Mouse (Mus musculus): Measurements from ENCODE around the gene Gabrp. TPM values are rescaled to one million over a fixed set of nuclear protein-coding genes. Genes with fewer than 3 reads are reported as not detected.

Gabrp gene
- polyA plus RNA-seq, 1 experiment from 2014 or later: not detected

- ATAC-seq (ENCODE audit: low FRiP score, low TSS enrichment) (no peak), DNase-seq (no peak)
- Histone ChIP-seq H3K27me3 (ENCODE audit: control insufficient read depth, insufficient read depth, low read length) (no peaks in the 10 kb centered on the region), H3K36me3 (ENCODE audit: control insufficient read depth, insufficient read depth, low read length) (no peaks in the 10 kb centered on the region), H3K4me1 (ENCODE audit: control insufficient read depth, insufficient read depth, low read length) (no peaks in the 10 kb centered on the region), H3K27ac (replicated peaks; ENCODE audit: low read depth, low read length) (no peak overlapping the region), H3K4me3 (replicated peaks; ENCODE audit: low read depth, low read length) (no peak overlapping the region), H3K4me2 (ENCODE audit: low read length) (no peak overlapping the region), H3K9ac (replicated peaks; ENCODE audit: low read length) (no peak overlapping the region), H3K9me3 (ENCODE audit: control insufficient read depth, low read length) (no peaks in the 10 kb centered on the region)
- WGBS: 69% methylated on average over 11 of the region's 11 CpGs
Measured at GRCm38 (mm10) chr11:33544121-33544520, 34.6 kb downstream of the Gabrp start.

- Histone ChIP-seq H3K4me1 (ENCODE audit: control insufficient read depth, insufficient read depth, low read length) (no peaks in the 10 kb centered on the region), H3K27ac (replicated peaks; ENCODE audit: low read depth, low read length) (no peak overlapping the region), H3K4me3 (replicated peaks; ENCODE audit: low read depth, low read length) (no peak overlapping the region), H3K27me3 (ENCODE audit: control insufficient read depth, insufficient read depth, low read length) (no peaks in the 10 kb centered on the region), H3K9ac (replicated peaks; ENCODE audit: low read length) (no peak overlapping the region), H3K36me3 (ENCODE audit: control insufficient read depth, insufficient read depth, low read length) (no peaks in the 10 kb centered on the region), H3K4me2 (ENCODE audit: low read length) (no peak overlapping the region), H3K9me3 (ENCODE audit: control insufficient read depth, low read length) (no peaks in the 10 kb centered on the region)
- DNase-seq (no peak), ATAC-seq (ENCODE audit: low FRiP score, low TSS enrichment) (no peak)
- WGBS: 55% methylated on average over 5 of the region's 5 CpGs
Measured at GRCm38 (mm10) chr11:33537390-33538125, 41.2 kb downstream of the Gabrp start.

GRCm38 (mm10) chr11:33536636-33537035, 42.1 kb downstream of the Gabrp start:
- ATAC-seq (ENCODE audit: low FRiP score, low TSS enrichment): no peak
- Histone ChIP-seq H3K4me3 (replicated peaks; ENCODE audit: low read depth, low read length) (no peak overlapping the region), H3K4me2 (ENCODE audit: low read length) (no peak overlapping the region), H3K36me3 (ENCODE audit: control insufficient read depth, insufficient read depth, low read length) (no peaks in the 10 kb centered on the region), H3K4me1 (ENCODE audit: control insufficient read depth, insufficient read depth, low read length) (no peaks in the 10 kb centered on the region), H3K9ac (replicated peaks; ENCODE audit: low read length) (no peak overlapping the region), H3K27me3 (ENCODE audit: control insufficient read depth, insufficient read depth, low read length) (no peaks in the 10 kb centered on the region), H3K27ac (replicated peaks; ENCODE audit: low read depth, low read length) (no peak overlapping the region), H3K9me3 (ENCODE audit: control insufficient read depth, low read length) (no peaks in the 10 kb centered on the region)
- no peak for DNase-seq
- WGBS: 82% methylated on average over 3 of the region's 3 CpGs

- WGBS: 91% methylated on average over 4 of the region's 4 CpGs
Measured at GRCm38 (mm10) chr11:33534541-33534940, 44.2 kb downstream of the Gabrp start.

GRCm38 (mm10) chr11:33533577-33533976, 45.2 kb downstream of the Gabrp start:
- no peaks in the 10 kb centered on the region for H3K27me3 ChIP-seq (ENCODE audit: control insufficient read depth, insufficient read depth, low read length)
- no peaks in the 10 kb centered on the region for H3K4me1 ChIP-seq (ENCODE audit: control insufficient read depth, insufficient read depth, low read length)
- 67% methylated on average over 3 of the region's 3 CpGs for WGBS
- DNase-seq (no peak), ATAC-seq (ENCODE audit: low FRiP score, low TSS enrichment) (no peak)
- no peak overlapping the region for H3K4me3 ChIP-seq (replicated peaks; ENCODE audit: low read depth, low read length)
- H3K4me2 ChIP-seq (ENCODE audit: low read length): no peak overlapping the region
- no peak overlapping the region for H3K9ac ChIP-seq (replicated peaks; ENCODE audit: low read length)
- H3K36me3 ChIP-seq (ENCODE audit: control insufficient read depth, insufficient read depth, low read length): no peaks in the 10 kb centered on the region
- no peaks in the 10 kb centered on the region for H3K9me3 ChIP-seq (ENCODE audit: control insufficient read depth, low read length)
- no peak overlapping the region for H3K27ac ChIP-seq (replicated peaks; ENCODE audit: low read depth, low read length)

More at GRCm38 (mm10) chr11:33534541-33534940, 44.2 kb downstream of the Gabrp start:
- ATAC-seq (ENCODE audit: low FRiP score, low TSS enrichment): no peak
- no peak overlapping the region for H3K4me3 ChIP-seq (replicated peaks; ENCODE audit: low read depth, low read length)
- no peak overlapping the region for H3K4me2 ChIP-seq (ENCODE audit: low read length)
- no peak overlapping the region for H3K27ac ChIP-seq (replicated peaks; ENCODE audit: low read depth, low read length)
- H3K27me3 ChIP-seq (ENCODE audit: control insufficient read depth, insufficient read depth, low read length): no peaks in the 10 kb centered on the region
- no peaks in the 10 kb centered on the region for H3K4me1 ChIP-seq (ENCODE audit: control insufficient read depth, insufficient read depth, low read length)
- H3K9ac ChIP-seq (replicated peaks; ENCODE audit: low read length): no peak overlapping the region
- DNase-seq: no peak
- no peaks in the 10 kb centered on the region for H3K9me3 ChIP-seq (ENCODE audit: control insufficient read depth, low read length)
- no peaks in the 10 kb centered on the region for H3K36me3 ChIP-seq (ENCODE audit: control insufficient read depth, insufficient read depth, low read length)

- ATAC-seq (ENCODE audit: low FRiP score, low TSS enrichment) (no peak), DNase-seq (no peak)
- 74% methylated on average over 2 of the region's 2 CpGs for WGBS
- Histone ChIP-seq H3K9me3 (ENCODE audit: control insufficient read depth, low read length) (no peaks in the 10 kb centered on the region), H3K27me3 (ENCODE audit: control insufficient read depth, insufficient read depth, low read length) (no peaks in the 10 kb centered on the region), H3K9ac (replicated peaks; ENCODE audit: low read length) (no peak overlapping the region), H3K4me2 (ENCODE audit: low read length) (no peak overlapping the region), H3K4me3 (replicated peaks; ENCODE audit: low read depth, low read length) (no peak overlapping the region), H3K27ac (replicated peaks; ENCODE audit: low read depth, low read length) (no peak overlapping the region), H3K4me1 (ENCODE audit: control insufficient read depth, insufficient read depth, low read length) (no peaks in the 10 kb centered on the region), H3K36me3 (ENCODE audit: control insufficient read depth, insufficient read depth, low read length) (no peaks in the 10 kb centered on the region)
Measured at GRCm38 (mm10) chr11:33529576-33529975, 49.2 kb downstream of the Gabrp start.

GRCm38 (mm10) chr11:33513376-33513991, 65.3 kb downstream of the Gabrp start, which contains the start of gene Ranbp17:
Gene Ranbp17, minus strand, starts transcription at chr11:33513746.
- peak within 1 kb of the TSS; percentile 67 for H3K4me2 ChIP-seq (ENCODE audit: low read length)
- DNase-seq (peak; percentile 87), ATAC-seq (ENCODE audit: low FRiP score, low TSS enrichment) (peak; percentile 88)
- peak within 1 kb of the TSS; percentile 93 for H3K4me3 ChIP-seq (replicated peaks; ENCODE audit: low read depth, low read length)
- H3K27me3 ChIP-seq (ENCODE audit: control insufficient read depth, insufficient read depth, low read length): no peaks in the 10 kb centered on the region
- WGBS: 1% methylated on average over 58 of the region's 72 CpGs
- no peaks in the 10 kb centered on the region for H3K36me3 ChIP-seq (ENCODE audit: control insufficient read depth, insufficient read depth, low read length)
- peak within 1 kb of the TSS; percentile 91 for H3K27ac ChIP-seq (replicated peaks; ENCODE audit: low read depth, low read length)
- no peaks in the 10 kb centered on the region for H3K9me3 ChIP-seq (ENCODE audit: control insufficient read depth, low read length)
- peak within 1 kb of the TSS; percentile 88 for H3K9ac ChIP-seq (replicated peaks; ENCODE audit: low read length)
- 0 out of 2 replicates have a peak, but pooled peaks cover 4% of the 10 kb centered on the region for H3K4me1 ChIP-seq (ENCODE audit: control insufficient read depth, insufficient read depth, low read length)

- no peaks in the 10 kb centered on the region for H3K36me3 ChIP-seq (ENCODE audit: control insufficient read depth, insufficient read depth, low read length)
- WGBS: under 1% methylated on average over 38 of the region's 43 CpGs
- peak overlapping the region; percentile 93 for H3K4me3 ChIP-seq (replicated peaks; ENCODE audit: low read depth, low read length)
- peak overlapping the region; percentile 88 for H3K9ac ChIP-seq (replicated peaks; ENCODE audit: low read length)
- no peaks in the 10 kb centered on the region for H3K27me3 ChIP-seq (ENCODE audit: control insufficient read depth, insufficient read depth, low read length)
- ATAC-seq (ENCODE audit: low FRiP score, low TSS enrichment): peak; percentile 88
- DNase-seq: peak; percentile 85
- peak overlapping the region; percentile 67 for H3K4me2 ChIP-seq (ENCODE audit: low read length)
- H3K4me1 ChIP-seq (ENCODE audit: control insufficient read depth, insufficient read depth, low read length): 0 out of 2 replicates have a peak, but pooled peaks cover 4% of the 10 kb centered on the region
- H3K9me3 ChIP-seq (ENCODE audit: control insufficient read depth, low read length): no peaks in the 10 kb centered on the region
- H3K27ac ChIP-seq (replicated peaks; ENCODE audit: low read depth, low read length): peak overlapping the region; percentile 91
Measured at GRCm38 (mm10) chr11:33512854-33513375, 65.8 kb downstream of the Gabrp start.

Measured in midbrain, embryonic 14.5 days (tissue).